Mouse (Mus musculus): ENCODE measurements around the gene Prmt7. TPM values are rescaled to one million over a fixed set of nuclear protein-coding genes. Genes with fewer than 3 reads are reported as not detected.

Gene Prmt7
- total RNA-seq (2021): 10 to 100 TPM; 34.2 to 38.2 TPM
- long read RNA-seq, experiment 1, transcript Prmt7-201 (18 exons, 3,472 nt): major isoform, 58 of 96 reads
- long read RNA-seq, experiment 1, partial matches to known transcripts: 32 of 96 reads
- long read RNA-seq, experiment 1, other reads (novel, unspliced or antisense): 6 of 96 reads
- long read RNA-seq, experiment 2, transcript Prmt7-201 (18 exons, 3,472 nt): major isoform, 93 of 125 reads
- long read RNA-seq, experiment 2, partial matches to known transcripts: 29 of 125 reads
- long read RNA-seq, experiment 2, other reads (novel, unspliced or antisense): 3 of 125 reads

DNA sequence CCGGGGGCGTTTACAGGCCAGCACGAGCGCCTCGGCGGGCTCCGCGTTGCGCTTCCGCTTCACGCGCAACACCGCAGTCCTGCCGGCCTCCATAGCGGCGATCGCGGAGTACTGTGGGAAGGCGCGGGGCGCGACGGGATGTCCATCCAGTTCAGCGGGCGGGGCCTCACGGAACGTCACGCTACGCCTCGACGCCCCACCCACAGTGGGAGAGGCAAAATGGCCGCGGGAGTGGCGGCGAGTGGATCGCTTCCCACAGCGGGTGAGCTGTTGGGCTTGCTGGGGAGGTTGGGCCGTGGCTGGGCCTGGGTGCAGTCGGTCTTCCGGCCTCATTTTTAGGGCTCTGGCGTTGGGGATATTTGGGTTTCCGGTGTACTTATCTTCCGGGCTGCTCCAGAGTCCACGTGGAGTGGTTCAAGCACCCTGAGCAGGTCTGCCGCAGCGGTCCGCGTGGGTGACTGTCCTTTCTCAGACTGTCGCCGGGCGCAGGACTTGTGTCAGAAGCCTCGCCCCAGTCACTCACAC, at the start of gene Prmt7, which contains the start of gene Slc7a6os:
Gene Prmt7, plus strand, starts transcription at position 116 of the 525 bp plus-strand sequence.
Gene Slc7a6os, minus strand, starts transcription at position 115 of the 525 bp plus-strand sequence.
- H3K4me3 ChIP-seq: peak within 1 kb of the TSS; percentile 99
- H3K27ac ChIP-seq: peak within 1 kb of the TSS; percentile 97
- peak; percentile 96 for DNase-seq (ENCODE audit: low spot score in 2 of 2)
- no peak; the same call in 1 of the 2 replicates for TF ChIP-seq CTCF (conservative IDR thresholded peaks at IDR 0.05)

DNA sequence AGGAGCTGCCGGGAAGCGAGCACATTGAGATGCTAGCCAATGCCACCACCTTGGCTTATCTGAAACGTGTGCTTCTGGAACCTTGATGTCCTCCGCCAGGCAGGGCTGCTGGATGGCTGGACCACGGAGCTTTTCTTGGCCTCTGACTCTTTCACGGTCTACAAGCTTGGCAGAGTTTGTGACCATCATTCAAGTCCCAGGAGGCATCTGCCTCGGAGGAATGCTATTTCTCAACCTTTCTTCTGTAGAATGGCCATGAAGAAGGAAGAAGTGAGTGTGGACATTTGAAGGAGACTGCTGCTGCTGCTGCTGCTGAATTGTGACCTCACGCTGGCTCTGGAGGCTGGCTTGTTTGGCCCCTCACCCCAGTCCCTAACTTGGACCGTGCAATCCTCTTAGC, 47.5 kb upstream of the Prmt7 start:
- no peak overlapping the region for H3K27ac ChIP-seq
- TF ChIP-seq CTCF (conservative IDR thresholded peaks at IDR 0.05): no peak
- no peak for DNase-seq (ENCODE audit: low spot score in 2 of 2)
- H3K4me3 ChIP-seq: no peak overlapping the region

DNA sequence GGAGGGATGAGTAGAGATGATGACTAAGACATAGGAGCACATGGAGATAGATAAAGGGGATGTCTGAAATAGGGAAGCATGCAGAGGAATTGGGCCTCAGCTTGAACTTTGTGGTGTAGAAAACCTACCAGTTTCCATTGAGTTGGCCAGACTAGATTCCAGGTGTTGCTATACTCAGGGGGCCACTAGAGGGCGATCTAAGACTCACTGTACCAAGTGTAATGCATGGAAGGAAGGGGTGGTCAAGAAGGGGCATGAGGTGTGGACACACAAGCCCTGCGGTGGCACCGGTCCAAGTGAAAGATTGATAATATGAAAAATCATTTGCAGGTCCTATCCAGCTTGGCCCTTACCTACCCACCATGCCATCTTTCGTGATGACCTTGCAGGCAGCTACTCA, 45.3 kb upstream of the Prmt7 start:
- H3K4me3 ChIP-seq: no peak overlapping the region
- peak; percentile 92 for TF ChIP-seq CTCF (conservative IDR thresholded peaks at IDR 0.05)
- no peak overlapping the region for H3K27ac ChIP-seq
- DNase-seq (ENCODE audit: low spot score in 2 of 2): peak; percentile 66 to 81

DNA sequence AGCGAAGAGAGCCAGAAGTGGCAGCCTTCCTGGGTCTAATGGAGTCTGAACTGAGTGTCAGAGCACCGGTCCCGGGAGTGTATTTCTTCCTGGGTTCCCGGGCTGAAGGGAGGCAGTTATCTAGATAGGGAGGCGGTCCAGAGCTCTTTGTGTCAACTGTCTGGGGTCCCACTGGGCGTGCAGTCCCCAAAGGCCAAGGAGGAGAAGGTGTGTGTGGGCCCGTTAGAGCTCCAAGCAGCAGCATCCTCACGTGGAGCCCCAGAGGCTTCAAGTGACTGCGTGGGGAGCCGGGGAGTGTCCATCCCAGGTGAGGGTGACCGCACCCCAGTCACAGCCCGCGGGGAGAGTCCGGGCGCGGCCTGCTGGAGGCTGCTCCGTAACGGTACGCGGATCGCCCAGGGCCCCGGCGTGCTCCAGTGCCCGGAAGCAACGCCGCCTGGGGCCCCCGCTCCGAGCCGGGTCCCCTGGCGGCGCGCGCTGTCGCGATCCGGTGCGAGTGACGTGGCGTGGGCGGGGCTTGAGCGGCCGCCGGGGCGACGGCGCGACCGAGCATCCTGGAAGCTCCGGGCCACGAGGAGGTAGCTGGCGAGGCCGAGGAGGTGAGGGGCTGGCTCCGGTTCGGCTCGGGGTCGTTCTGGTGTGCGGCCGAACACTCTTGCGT, 42.2 kb upstream of the Prmt7 start, which contains the start of gene Slc7a6:
Gene Slc7a6, plus strand, starts transcription at position 502 of the 661 bp plus-strand sequence.
- Histone ChIP-seq H3K4me3 (peak within 1 kb of the TSS; percentile 71), H3K27ac (peak within 1 kb of the TSS; percentile 90)
- DNase-seq (ENCODE audit: low spot score in 2 of 2): peak; percentile 79 to 89
- TF ChIP-seq CTCF (conservative IDR thresholded peaks at IDR 0.05): peak; percentile 50

DNA sequence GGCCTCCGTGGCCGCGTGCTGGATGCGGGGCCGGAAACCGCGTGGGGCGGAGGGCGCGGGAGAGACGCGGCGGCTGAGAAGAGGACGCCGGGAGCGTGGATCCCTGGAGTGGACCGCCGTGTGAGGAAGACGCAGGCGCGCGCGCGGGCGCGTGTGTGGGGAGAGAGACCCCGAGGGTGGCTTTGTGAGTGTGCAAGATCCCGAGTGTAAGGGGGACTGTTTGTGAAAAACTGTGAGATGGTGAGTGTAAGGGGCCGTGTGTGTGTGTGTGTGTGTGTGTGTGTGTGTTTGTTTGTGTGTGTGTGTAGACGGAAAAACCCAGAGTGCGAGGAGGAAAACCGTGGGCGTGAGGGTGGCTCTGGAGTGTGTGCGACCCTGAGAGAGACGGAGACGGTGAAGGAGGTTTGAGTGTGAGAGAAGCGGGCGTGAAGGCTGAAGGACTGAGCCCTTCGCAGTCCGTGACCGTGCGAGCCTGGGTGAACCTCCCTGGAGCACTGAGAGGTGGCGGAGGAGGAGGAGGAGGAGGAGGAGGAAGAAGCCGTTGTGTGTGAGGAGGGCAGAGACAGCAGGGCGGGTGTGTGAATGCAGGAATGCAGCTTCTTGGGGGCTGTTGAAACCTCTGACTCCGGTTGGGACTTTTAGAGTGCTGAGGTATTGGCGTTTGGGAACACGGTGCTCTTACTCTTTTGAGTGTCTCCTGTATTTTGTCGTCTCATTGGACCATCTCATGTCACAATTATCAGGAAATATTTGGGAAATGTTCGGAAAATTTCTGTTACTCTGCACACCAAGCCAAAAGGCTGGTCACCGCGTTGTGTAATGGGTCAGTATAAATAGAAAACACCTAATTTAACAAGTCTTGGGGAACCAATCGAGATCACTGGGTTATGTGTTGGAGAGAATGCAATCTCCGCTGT, 41.5 kb upstream of the Prmt7 start:
- Histone ChIP-seq H3K27ac (peak overlapping the region; percentile 90), H3K4me3 (peak overlapping the region; percentile 71)
- DNase-seq (ENCODE audit: low spot score in 2 of 2): peak in 1 of 2 experiments; percentile 47
- no peak for TF ChIP-seq CTCF (conservative IDR thresholded peaks at IDR 0.05)

DNA sequence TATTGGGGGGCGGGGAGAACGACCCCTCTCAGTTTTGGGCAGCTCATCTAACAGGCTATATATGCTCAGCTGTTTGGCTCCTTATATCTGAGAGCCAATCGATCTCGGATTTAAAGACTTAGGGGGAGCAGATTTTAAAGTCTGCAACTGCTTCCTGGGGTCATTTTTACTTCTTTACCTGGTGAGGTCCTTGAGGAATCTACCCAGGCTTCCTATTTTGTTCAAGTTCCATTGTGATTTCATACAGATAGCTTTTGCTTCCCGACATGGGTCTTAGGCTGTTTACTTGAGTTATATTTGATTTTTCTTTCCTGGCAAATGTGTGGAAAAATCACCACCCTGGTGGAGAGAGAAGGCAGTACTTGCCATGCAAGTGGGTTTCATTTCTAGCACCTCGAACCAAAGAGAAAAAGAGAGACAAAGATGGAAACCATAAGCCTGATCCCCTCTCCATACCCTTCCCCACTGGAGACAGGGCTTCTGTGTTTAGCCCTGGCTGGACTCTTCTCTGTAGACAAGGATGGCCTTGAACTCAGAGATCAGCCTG, 40.7 kb upstream of the Prmt7 start:
- no peak for DNase-seq (ENCODE audit: low spot score in 2 of 2)
- peak; percentile 67 for TF ChIP-seq CTCF (conservative IDR thresholded peaks at IDR 0.05)
- peak overlapping the region; percentile 71 for H3K4me3 ChIP-seq
- peak overlapping the region; percentile 90 for H3K27ac ChIP-seq

DNA sequence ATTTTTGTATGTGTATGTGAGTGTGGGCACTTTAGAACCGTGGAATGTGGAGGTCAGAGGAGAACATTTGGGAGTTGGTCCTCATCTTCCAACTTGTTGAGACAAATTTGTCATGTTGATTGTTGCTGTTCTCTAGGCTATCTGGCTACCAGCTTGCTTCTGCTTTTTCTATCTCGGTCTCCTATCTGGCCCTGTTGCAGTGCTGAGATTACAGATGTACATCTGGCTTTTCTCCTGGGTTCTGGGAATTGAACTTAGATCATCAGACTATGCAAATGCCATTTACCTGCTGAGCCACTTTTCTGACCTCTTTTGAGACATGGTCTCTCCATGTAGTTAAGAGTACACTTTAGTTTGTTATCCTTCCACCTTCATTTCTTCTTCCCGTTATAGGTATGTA, 37.2 kb upstream of the Prmt7 start:
- no peak for DNase-seq (ENCODE audit: low spot score in 2 of 2)
- no peak for TF ChIP-seq CTCF (conservative IDR thresholded peaks at IDR 0.05)
- no peak overlapping the region for H3K4me3 ChIP-seq

DNA sequence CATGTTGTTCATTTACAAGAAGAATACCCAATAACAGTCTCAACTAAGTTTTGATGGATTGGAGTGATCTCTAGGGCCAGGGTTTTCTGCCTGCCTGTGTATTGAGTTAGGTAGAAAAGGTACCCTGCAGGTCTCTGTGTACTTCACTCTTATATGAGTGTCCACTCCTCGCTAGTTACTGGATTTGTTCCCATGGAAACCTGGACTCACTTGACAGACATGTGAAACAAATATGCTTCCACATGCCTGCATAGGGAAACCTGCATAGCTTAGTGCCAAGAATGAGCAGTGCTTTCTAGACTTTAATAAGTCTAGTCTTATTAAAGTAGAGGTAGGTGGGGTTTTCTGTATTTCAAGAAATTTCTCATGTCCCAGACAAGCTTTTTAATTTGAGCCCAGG, 33.8 kb upstream of the Prmt7 start:
- Histone ChIP-seq H3K27ac (no peak overlapping the region), H3K4me3 (no peak overlapping the region)
- no peak for TF ChIP-seq CTCF (conservative IDR thresholded peaks at IDR 0.05)
- no peak for DNase-seq (ENCODE audit: low spot score in 2 of 2)

More for the DNA sequence above, 37.2 kb upstream of the Prmt7 start:
- H3K27ac ChIP-seq: no peak overlapping the region

DNA sequence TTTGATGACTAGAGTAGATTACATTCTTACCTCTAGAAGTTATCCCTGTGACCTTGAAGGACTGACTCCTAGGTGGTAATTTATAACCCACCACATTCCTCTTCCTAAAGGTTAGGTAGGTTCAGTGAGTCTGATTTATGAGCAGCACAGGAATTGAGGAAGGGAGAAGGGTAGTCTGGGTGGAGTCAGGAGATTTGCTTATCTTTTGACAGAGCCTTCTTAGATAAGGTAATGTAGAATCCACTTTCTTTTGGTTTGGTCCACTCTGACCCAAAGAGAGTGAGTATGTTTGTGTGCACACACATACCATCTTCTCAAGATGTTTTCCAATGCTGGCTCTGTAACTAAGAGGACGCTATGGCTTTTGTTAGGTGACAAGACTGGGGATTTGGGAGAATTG, 33.1 kb upstream of the Prmt7 start:
- H3K27ac ChIP-seq: no peak overlapping the region
- TF ChIP-seq CTCF (conservative IDR thresholded peaks at IDR 0.05): no peak

DNA sequence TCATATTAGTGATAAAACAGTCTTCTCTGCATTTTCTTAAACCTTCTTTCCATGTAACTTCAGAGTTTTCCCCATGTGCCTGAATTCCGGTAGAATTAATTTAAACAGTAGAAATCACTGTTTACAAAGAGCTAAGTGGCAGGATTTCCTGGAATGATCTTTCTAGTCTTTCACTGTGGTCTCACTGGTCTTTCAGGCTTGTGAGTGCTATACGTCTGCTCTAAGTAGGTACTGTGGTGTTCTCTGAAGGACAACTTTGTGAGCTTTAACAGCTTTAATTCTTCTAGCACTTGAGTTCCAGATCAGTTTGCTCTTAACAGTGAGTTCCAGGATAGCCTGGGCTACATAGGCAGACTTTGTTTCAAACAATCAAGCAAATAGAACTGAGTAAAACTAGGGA, 32.3 kb upstream of the Prmt7 start:
- H3K4me3 ChIP-seq: no peak overlapping the region
- H3K27ac ChIP-seq: no peak overlapping the region
- DNase-seq (ENCODE audit: low spot score in 2 of 2): no peak
- no peak for TF ChIP-seq CTCF (conservative IDR thresholded peaks at IDR 0.05)

More for the DNA sequence above, 33.1 kb upstream of the Prmt7 start:
- DNase-seq (ENCODE audit: low spot score in 2 of 2): no peak
- H3K4me3 ChIP-seq: no peak overlapping the region

DNA sequence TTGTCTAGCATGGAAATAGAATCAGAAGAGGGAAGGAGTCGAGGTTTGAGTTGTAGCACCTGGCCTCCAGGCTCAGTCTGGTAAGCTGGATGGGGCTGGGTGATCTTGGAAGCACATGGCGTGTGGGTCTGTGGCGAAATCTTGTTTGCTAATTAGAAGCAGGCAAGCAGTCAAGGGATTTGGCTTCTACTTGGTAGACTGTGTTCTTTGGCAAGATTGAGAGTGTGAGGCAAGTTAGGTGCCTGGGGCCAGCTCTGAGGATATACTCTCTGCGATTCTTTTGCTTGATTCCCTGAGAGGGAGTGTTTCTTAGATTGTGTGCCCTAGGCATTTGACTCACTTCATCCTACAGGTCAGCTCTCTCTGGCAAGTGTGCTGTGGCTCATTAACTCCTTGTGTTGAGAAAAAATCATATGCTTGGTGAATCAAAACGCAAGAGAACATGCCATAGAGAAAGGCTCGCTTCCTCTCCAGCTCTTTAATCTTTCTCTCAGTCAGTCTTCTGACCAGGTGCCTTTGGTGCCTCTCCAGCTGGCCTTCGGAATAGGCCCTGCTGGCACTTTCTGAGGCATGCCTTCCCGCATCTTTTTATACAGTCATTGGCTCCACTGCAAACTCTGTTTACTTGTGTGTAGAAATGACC, 25.0 kb upstream of the Prmt7 start:
- TF ChIP-seq CTCF (conservative IDR thresholded peaks at IDR 0.05): no peak
- no peak overlapping the region for H3K4me3 ChIP-seq
- H3K27ac ChIP-seq: peak overlapping the region; percentile 32
- peak; percentile 27 to 37 for DNase-seq (ENCODE audit: low spot score in 2 of 2)

DNA sequence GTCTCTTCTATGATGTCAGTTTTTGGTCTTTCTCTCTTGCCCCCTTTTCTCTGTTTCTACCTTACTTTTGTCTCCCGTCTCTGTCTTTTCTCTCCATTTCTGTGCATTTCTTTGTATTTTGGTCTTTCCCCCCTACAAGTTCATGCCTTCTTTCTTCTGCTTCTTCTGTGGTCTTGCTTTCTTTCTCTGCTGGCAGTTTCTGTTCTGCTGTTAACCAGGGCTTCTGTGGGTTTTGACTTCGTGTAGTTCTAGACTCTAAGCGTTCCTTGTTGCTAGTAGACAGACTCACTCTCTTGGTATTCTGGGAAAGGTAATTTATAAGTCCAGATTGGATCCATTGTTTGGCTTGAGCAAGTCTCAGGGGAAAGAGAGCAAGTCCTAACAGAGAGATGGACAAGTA, 24.3 kb upstream of the Prmt7 start:
- Histone ChIP-seq H3K27ac (peak overlapping the region; percentile 32; the same call in 1 of the 2 replicates), H3K4me3 (no peak overlapping the region)
- DNase-seq (ENCODE audit: low spot score in 2 of 2): no peak
- no peak for TF ChIP-seq CTCF (conservative IDR thresholded peaks at IDR 0.05)

Measured in layer of hippocampus, adult 2 months (tissue).